Mouse (Mus musculus): ENCODE data around the gene Wnt1.
"Not testable (repeated sequence)": the region's sequence is repeated elsewhere in the genome, so short reads cannot be mapped to it uniquely, and the experiment has no call there.

Gene Wnt1

DNA sequence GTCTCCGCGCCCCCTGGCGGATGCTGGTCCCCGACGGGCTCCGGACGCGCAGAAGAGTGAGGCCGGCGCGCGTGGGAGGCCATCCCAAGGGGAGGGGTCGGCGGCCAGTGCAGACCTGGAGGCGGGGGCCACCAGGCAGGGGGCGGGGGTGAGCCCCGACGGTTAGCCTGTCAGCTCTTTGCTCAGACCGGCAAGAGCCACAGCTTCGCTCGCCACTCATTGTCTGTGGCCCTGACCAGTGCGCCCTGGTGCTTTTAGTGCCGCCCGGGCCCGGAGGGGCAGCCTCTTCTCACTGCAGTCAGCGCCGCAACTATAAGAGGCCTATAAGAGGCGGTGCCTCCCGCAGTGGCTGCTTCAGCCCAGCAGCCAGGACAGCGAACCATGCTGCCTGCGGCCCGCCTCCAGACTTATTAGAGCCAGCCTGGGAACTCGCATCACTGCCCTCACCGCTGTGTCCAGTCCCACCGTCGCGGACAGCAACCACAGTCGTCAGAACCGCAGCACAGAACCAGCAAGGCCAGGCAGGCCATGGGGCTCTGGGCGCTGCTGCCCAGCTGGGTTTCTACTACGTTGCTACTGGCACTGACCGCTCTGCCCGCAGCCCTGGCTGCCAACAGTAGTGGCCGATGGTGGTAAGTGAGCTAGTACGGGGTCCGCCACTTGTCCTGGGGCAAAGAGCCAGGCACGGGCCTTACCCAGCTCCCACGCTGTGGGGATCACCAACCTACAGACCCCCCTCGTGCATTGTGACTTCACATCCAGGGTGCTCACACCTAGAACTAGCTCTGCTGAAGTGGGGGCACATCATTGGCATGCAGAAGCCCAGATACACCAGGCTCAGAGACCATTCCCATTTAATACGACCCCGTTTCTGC lies at the start of gene Wnt1:
Wnt1 (plus strand) TSS at position 197 of the 875 bp plus-strand sequence.
- no peak for DNase-seq (ENCODE audit: low read depth, low spot score)

DNA sequence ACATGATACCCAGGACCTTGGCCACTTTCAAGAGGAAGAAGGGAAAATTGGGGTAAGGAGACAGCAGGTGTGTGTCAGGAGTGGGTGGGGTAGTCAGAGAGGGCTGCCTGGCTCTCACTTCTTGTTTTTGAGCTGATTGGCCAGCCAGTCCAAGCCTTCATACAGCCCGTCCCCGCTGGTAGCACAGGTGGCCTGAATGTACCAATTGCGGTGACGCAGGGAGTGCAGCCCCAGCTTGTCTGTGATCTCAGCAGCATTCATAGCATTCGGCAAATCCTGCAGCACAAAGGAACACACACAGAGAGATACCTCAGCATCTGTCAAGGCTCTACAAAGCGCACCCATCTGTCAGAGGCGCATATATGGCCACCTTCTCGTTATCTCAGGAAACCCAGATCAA lies 49.4 kb upstream of the Wnt1 start:
- no peak for DNase-seq (ENCODE audit: low read depth, low spot score)

DNA sequence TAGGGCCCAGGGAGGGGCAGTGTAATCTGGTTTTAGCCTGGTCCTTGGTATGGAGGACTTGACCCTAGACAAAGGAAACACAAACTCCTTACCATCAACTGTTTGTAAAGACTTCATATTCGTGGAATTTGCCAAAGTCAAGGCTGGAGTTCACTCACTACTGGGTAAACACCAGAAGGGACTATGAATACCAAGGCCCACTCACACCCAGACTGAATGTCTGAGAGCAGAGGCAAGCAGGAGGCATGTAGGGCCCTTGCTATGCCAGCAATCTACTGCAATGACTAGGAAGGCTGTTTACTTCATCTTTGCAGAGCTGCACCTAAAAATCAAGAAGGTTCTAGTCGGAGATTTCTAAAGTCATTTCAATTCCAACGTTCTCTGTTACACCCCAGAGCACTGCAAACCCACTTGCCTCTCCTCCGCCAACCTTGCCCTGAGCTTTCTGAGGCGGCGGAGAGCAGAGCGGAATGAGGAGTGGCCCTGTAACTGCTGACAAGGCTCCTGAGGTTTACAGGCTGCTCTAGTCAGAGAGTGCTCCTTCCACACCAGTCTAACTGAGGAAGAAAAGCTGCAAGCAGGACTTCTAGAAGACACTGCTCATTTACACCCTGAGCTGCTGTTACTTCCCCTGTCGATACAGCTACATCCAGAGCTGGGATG lies 46.8 kb upstream of the Wnt1 start:
- DNase-seq (ENCODE audit: low read depth, low spot score), result no peak

DNA sequence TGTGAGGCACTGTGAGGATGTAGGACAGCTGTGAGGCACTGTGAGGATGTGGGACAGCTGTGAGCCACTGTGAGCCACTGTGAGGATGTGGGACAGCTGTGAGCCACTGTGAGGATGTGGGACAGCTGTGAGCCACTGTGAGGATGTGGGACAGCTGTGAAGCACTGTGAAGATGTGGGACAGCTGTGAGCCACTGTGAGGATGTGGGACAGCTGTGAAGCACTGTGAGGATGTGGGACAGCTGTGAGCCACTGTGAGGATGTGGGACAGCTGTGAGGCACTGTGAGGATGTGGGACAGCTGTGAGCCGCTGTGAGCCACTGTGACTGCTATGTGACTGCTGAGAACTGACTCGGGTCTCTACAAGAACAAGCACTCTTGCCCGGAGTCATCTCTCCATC lies 45.8 kb upstream of the Wnt1 start:
- not testable (repeated sequence) for DNase-seq (ENCODE audit: low read depth, low spot score)

DNA sequence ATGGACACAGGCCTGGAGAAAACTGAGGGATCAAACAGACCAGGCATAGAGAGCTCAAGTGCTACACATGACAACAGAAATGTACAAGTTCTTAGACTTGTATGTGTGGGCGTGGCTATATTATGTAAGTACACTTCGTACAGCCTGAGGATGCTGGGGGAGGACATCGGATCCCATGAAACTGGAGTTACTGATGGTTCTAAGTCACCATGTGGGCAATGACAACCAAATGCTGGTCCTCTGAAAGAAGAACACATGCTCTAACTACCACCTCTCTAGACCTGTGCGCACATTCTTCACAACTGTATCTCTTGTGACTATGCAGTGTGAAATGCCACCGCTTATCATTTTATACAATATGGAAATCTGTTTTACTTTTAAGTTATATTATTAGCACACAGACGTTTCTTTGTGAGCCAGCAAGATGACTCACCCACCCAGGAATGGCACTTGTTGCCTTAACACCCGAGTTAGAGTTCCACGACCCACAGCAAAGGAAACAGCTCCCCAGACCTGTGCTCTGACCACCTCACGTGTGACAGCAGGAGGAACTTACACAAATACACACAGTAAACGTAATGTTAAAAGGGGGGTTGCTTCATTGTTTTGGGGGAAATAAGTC lies 43.2 kb upstream of the Wnt1 start:
- no peak for DNase-seq (ENCODE audit: low read depth, low spot score)

DNA sequence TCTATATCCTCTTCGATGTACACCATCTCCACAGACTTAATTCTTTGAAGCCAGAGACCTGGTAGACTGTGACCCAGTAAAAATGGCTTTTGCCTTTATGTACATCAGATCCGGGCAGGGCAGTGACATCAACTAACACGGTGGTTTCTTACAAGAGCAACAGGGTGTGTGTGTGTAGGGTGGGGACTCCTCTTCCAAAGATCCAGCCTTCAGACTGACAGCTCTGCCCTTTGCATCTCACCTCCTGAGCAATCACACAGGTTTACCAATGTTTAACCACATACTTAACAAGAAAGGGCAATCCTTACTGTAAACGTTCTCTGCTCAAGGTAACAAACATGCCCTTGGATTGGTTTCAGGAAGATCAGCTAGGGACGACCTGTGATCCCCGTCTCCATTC lies 42.4 kb upstream of the Wnt1 start:
- no peak for DNase-seq (ENCODE audit: low read depth, low spot score)

DNA sequence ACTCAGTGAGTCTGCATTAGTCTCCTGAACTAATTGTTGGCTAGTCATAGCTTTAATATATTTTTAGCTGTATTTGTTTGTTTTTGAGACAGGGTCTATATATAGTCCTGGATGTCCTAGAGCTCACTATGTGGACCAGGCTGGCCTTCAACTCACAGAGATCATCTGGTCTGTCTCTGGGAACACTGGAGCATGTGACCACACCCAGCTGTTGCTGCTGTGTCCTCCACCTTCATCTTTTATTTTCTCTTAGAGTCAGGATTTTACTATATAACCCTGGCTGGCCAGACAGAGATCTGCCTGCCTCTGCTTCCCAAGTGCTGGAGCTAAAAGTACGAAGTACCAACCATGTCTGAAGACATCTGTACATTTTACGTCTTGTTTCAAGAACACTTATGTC lies 40.6 kb upstream of the Wnt1 start:
- no peak for DNase-seq (ENCODE audit: low read depth, low spot score)

DNA sequence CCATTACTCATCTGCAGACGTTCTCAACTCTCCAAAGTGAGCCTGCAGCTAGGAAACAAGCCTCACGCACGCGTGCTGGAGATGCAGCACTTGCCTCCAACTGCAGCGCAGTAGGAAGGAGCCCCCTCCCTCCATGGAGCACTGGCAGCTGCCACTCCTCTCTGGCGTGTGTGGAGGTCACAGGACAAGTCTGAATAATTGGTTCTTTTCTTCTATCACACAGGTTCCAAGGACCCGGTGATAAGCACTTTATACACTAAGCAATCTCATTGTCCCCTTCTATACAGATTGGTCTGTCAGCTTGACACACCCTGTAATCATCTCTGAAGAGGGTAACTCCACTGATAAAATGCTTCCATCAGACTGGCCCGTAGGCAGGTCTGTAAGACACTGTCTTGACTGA lies 36.6 kb upstream of the Wnt1 start:
- no peak for DNase-seq (ENCODE audit: low read depth, low spot score)

DNA sequence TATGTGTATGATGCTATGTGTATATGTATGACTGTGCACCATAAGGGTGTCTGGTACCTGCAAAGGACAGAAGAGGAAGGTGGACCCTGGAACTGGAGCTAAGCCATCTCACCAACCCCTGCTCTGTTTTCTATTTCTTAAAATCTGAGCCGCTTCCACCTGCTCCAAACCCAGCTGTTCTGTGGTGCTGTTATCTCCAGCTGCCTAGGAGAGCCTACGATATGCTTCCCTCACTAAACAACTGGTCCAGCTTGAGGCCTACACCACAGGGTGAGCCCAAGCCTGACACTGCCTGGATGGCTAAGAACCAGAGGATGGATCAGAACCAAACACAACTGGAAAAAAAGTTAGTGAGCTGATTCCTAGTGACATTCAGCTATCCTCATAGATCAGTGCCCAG lies 35.5 kb upstream of the Wnt1 start:
- no peak for DNase-seq (ENCODE audit: low read depth, low spot score)

DNA sequence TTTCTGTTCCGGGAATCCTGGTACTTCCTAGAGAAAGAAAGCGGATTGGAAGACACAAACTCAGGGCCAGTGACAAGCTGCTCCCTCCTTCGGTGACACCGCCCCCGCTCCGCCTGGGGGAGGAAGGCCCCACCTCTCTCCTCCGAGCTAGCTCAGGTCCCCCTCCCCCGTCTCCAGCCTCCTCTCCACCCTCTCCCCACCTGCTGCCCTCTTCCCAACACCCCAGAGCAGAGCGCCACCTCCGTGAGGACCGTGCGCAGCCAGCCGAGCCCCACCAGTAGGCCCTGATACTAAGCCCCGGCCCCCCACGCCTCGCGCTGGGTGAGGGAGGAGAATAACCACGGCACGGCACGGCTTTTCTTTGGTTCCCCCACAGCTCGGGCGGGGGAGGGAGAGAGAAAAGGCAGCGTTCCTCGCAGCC lies 27.4 kb upstream of the Wnt1 start:
- no peak for DNase-seq (ENCODE audit: low read depth, low spot score)

DNA sequence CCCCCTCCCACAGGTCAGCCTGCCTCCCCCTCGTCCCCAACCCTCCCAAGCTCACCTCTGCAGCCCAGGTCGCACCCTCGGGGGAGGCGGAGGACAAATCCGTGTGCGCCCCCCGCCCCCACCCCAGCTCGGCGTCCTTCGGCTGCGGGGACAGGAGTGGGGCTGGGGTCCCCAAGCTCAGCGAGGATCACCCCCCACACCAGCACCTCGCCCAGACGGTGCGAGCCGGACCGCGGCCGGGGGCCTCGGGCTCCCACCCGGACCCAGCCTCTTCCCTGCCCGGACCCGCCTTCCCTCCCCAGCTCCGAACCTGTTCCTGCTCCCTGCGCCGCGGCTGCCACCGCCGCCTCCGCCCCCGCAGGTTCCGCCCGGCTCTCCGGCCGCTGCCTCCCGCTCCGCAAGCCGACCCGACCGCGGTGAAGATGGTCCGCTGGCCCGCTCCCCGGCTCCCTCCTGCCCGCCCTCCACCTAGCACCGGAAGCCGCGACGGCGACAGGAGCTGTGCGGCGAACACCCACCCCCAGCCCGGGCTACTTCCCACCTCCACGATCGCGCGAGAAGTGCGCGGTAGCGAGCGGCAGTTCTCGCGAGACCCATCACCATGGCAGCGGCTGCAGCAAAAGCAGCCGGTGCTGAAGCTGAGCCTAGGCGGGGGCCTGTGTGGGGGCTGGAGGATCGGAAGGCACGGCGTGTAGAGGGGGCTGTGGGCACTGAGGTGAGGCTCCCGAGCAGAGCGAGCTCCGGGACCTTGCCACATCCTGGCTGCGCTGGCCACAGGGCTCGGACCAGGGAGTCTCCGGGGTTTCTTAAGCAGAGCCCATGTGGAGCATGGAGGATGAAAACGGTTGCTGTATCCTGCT lies 26.8 kb upstream of the Wnt1 start, which contains the start of gene Arf3:
Arf3 (minus strand) TSS at position 545 of the 860 bp plus-strand sequence.
- DNase-seq (ENCODE audit: low read depth, low spot score), result peak; percentile 39

DNA sequence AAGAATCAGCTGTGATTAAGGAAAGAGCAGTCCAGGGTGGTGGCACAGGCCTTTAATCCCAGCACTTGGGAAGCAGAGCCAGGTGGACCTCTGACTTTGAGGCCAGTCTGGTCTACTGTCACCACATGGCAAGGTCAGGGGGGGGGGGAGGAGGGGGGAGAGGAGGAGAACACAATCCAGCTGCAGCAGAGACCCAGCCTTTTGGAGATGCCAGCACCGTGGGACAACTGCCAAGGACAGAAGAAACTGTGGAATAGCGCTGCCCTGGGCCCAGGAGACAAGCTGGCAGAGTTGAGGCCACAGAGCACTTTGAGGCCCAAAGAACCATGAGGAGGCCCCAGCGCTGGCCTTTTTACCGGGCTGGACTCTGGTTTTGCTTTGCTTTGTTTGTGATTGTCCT lies 23.7 kb upstream of the Wnt1 start:
- DNase-seq (ENCODE audit: low read depth, low spot score), result no peak

DNA sequence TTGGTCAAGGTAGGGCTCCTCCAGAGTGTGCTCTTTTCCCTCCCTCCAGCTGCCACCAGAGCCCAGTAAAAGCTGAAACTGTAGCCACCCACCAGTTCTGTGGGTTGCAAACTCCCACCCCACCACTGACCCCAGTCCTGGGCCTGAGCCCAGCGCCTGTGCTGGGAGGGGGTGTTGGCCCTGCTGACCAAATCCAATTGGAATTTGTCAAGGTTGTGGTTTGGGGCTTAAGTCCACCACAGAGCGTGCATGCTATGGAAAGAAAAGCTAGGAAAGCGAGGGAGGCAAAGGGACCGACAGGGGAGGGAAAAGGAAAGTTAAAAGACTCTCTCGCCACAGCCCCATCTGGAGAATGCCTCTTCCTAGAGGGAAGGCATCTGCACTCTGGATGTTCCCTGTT lies 21.4 kb upstream of the Wnt1 start:
- no peak for DNase-seq (ENCODE audit: low read depth, low spot score)

DNA sequence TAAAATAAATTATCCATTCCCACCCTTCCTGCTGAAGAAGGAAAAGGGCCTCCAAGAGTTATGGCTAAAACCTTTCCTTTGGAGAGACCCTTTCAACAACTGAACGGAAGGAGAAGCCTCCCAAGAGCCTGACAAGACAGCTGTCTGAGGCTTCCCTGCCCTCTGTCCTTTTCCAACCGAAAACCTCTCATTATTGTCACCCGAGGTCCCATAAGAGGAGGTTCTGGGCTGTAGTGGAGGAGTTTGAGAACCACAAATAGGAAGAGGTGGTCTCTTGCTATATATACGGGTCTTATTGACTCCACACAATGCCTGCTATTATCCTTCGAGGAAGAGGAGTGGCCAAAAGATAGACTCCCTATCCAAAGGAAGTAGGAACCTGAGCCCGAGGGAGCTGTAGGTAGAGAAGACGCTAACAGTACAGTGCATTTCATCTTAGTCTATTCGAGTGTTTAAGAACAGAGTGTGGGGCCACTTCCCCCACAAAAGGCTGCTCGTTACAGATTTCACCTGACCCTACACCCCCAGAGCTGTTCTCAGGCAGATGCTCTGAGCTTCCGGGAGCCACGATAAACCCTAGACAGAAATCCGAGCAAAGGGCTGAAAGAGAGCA lies 17.7 kb upstream of the Wnt1 start:
- no peak for DNase-seq (ENCODE audit: low read depth, low spot score)

DNA sequence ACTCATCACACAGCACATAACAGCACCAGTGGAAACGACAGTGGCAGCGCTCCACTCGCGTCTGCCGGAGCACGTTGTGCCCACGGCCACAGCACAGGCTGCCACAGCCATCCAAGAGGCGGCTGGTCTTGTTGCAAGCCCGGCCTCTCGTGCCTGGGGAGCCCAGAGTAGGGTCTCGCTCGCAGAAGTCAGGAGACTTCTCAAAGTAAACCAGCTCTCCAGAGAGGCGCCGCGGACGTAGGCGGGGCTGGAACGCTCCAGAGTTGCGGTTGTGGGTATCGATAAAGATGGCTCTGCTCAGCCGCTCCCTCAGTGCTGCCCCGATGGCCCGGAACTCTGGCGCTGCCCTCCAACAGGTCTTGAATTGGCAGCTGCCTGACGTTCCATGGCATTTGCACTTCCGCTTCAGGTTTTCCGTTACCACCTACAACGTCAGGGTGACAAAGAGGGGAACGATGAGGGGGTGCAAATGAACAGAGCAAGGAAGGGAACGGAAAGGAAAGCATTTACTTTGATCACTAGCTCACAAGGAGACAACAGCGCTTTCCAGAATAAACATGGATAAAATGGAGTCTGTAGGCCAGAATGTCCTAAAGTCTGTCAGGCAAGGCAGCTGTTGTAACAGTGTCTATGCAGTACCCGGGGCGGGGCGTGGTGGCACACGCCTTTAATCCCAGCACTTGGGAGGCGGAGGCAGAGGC lies 17.0 kb upstream of the Wnt1 start:
- DNase-seq (ENCODE audit: low read depth, low spot score), result no peak

DNA sequence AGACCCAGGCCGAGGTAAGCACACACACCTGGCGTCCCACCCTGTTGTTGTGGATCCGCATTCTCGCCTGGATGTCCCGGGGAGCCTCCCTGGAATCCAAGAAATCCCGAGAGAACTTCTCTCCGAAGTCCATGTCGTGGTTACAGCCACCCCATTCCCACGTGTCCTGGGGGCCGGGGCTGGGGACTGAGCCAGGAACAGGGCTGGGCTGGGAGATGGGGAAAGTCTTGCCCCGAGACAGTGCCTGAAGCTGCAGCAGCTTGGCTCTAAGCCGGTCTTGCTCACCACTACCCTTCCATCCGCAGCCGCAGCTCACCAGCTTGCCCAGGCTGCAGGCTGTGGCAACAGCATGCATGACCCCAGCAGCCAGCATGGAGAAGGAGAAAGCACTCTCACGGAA lies 15.6 kb upstream of the Wnt1 start:
- no peak for DNase-seq (ENCODE audit: low read depth, low spot score)

DNA sequence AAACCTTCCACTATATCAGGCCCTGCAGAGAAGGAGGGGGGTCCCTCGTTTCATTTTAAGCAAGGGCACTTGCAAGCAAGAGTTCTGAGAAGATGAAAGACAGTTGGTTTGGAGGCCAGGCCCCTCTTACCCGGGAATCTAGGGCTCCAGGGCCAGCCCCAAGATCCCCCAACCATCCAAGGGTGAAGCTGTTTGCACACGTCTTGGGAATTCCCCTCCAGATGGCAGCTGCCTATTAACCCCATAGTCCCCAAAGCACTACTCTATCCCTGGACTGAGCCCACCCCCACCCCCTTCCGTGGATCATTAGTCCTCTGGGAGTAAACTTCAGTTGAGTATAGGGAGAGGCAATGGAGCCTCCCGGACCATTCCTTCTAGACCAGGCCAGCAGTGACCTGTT lies 14.1 kb upstream of the Wnt1 start:
- DNase-seq (ENCODE audit: low read depth, low spot score), result no peak

DNA sequence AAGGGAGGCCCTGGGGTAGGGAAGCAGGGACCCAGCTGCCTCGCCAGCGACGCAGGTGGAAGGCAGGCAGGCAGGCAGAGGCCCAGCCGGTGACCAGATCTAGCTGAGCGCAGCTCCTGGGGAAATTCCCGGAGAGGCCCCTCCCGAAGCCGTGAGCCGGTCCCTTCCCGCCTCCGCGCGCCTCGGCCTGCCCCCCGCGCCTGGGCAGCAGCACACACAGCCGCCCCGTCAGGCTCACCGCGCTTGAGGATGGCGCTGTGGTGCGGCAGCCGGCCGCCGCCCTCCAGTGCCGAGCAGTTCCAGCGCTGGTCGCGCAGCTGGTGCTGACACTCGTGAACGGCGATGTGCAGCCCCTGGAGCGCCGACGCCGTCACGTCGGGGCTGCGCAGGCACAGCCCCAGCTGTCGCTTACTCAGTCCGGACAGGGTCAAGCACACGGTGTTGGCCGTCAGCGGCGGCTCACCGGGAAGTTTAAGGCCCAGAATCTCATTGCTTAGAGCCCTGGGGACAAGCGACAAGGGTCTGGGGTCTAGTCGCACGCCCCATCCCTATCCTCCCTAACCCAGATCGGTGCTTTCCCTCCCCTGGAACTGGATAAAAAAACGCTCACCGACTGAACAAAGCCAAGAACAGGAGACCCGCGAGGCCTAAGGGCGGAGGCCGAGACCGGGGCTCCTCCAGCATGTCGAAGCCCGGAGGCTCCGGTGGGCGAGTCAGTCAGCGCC lies 13.2 kb upstream of the Wnt1 start:
- no peak for DNase-seq (ENCODE audit: low read depth, low spot score)

DNA sequence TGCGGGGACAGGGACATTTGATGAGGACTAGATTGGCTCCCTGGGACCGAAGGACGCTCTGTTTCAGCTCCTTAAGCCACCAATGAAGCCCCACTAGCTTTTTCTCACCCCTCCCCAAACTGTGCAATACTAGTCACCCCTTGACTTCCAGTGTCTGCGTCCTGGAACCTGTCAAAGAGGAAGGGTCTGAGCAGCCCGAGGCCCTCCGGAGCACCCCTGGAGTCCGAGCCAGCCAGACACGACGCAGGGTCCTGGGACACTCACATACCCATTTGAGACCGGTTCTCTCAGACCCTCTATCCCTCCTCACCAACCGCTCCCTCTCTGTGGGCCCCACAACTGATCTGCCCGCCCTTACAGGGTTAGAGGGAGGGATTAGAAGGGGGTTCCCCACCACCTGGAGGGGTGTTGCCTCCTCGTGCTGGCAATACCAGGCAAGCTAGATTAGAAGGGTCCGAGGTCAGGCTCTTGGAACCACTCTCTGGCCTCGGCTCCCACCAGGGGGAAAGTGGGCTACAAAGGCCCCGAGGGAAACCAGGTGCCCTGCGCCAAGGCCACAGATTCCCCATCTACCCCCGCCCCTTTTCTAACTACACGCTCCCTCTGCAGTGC lies 12.5 kb upstream of the Wnt1 start:
- no peak for DNase-seq (ENCODE audit: low read depth, low spot score)

DNA sequence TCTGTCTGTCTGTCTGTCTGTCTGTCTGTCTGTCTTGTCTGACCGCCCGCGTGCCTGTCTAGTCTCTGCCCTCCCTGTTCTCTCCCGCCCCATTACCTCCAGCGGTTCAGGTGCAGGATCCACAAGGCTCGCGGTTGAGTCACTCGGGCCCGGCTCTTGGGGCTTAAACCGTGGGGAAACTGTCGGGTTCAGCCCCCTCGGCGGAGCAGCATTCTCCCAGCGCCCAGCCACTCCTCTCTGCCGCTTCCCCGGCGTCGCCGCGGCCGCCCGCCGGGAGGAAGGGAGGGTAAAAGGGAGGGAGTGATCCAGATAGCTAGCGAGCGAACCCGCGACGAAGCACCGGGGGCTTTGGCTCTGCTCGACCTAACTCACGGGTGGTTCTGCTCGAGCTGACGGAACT lies 11.9 kb upstream of the Wnt1 start, which contains the start of gene Wnt10b:
Wnt10b (minus strand) TSS at position 389 of the 400 bp plus-strand sequence.
- DNase-seq (ENCODE audit: low read depth, low spot score), result no peak
